Mouse (Mus musculus) heart, embryonic 12.5 days (tissue): ENCODE data around the gene Ddx27. TPM values are rescaled to one million over a fixed set of nuclear protein-coding genes. Genes with fewer than 3 reads are reported as not detected.

ENCODE experiments used
- ATAC-seq: fragments of 200-750 bp; cut with Nextera tagmentation; 2 replicates; pipeline ENCODE4 v1.8.0; 2017; ENCODE audit warnings: moderate TSS enrichment, moderate library complexity; ENCODE audit not compliant: insufficient number of reproducible peaks, low FRiP score
- H3K27ac ChIP-seq: fragments of 300-500 bp; sonication (generic); 2 replicates; pipeline ENCODE4 v1.5.1; 2016; ENCODE audit warnings: mild to moderate bottlenecking, moderate library complexity; ENCODE audit not compliant: poor library complexity, severe bottlenecking
- H3K27me3 ChIP-seq: fragments of 300-500 bp; sonication (generic); replicated peaks from 2 replicates; pipeline ENCODE4 v1.6.1; 2016; ENCODE audit warnings: mild to moderate bottlenecking, moderate library complexity
- H3K36me3 ChIP-seq: fragments of 300-500 bp; sonication (generic); 2 replicates; pipeline ENCODE4 v1.6.1; 2016; ENCODE audit warnings: mild to moderate bottlenecking, moderate library complexity
- H3K4me1 ChIP-seq: fragments of 300-500 bp; sonication (generic); replicated peaks from 2 replicates; pipeline ENCODE4 v1.6.1; 2016; ENCODE audit warnings: mild to moderate bottlenecking
- H3K4me2 ChIP-seq: fragments of 300-500 bp; sonication (generic); 2 replicates; pipeline ENCODE4 v1.6.1; 2016; ENCODE audit warnings: mild to moderate bottlenecking, moderate library complexity
- H3K4me3 ChIP-seq: fragments of 300-500 bp; sonication (generic); 2 replicates; pipeline ENCODE4 v1.5.1; 2016; ENCODE audit warnings: mild to moderate bottlenecking
- H3K9ac ChIP-seq: fragments of 300-500 bp; sonication (generic); 2 replicates; pipeline ENCODE4 v1.6.1; 2016; ENCODE audit warnings: mild to moderate bottlenecking, moderate library complexity
- H3K9me3 ChIP-seq: fragments of 300-500 bp; sonication (generic); replicated peaks from 2 replicates; pipeline ENCODE4 v1.6.1; 2016; ENCODE audit warnings: mild to moderate bottlenecking, moderate library complexity
- WGBS: fragments of 180-500 bp; shearing (Covaris S2); methylation state at CpG from one replicate; pipeline ENCODE4 v1.1.7; 2016; 5-methylcytosine and 5-hydroxymethylcytosine counted together
- polyA plus RNA-seq: library from polyadenylated mRNA; unstranded; fragments of >200 nt; fragmentation: Nextera tagmentation; extraction: Ambion mirVana; gene quantifications from 2 replicates; pipeline ENCODE4 v1.2.1, GENCODE M21; 2016

Ddx27 gene
- polyA plus RNA-seq, 1 experiment from 2014 or later = 33.7 TPM

DNA sequence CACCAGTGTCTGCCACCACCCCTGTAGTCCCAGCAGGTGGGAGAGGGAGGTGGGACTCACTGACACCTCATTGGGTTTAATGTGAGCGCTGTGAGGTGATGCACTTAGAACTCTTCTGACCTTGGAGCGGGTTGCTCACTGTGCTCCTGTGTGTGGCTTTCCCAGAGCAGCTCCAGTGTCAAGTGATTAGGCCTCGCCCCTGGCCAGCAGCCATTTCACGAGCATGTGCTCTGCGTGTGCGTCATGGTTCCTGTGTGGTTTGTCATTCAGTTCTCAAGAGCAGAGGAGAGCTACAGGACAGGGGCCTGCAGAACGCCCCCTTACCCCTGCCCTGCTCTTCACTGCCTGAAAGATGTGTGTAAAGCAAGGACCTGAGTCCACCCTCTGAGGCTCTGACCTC, 13.6 kb downstream of the Ddx27 start:
- ATAC-seq = no peak
- no peaks in the 10 kb centered on the region for H3K27me3 ChIP-seq
- 87% methylated on average over 7 of the region's 7 CpGs for WGBS

DNA sequence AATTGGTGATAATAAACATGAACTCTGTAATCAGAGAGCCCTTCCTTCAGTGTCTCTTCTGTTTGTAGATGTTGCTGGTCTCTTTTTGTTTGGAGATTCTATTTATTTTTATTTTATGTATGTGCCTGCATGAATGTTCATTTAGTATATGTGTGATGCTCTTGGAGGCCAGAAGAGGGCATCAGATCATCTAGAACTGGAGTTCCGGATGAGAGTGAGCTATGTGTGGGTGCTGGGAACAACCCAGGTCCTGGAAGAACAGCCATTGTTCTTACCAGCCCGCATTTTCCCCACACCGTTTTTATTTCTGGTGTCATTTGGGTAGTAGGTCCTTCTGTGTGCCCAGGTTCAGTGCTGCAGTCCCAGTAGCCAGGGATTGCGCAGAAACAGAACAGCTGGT, 15.5 kb downstream of the Ddx27 start:
- WGBS = 95% methylated on average over 4 of the region's 4 CpGs
- Histone ChIP-seq H3K4me3 (no peak overlapping the region), H3K4me2 (no peak overlapping the region), H3K4me1 (no peaks in the 10 kb centered on the region), H3K27me3 (no peaks in the 10 kb centered on the region), H3K27ac (no peak overlapping the region), H3K9ac (no peak overlapping the region), H3K36me3 (peaks cover 98% of the 10 kb centered on the region), H3K9me3 (no peaks in the 10 kb centered on the region)
- ATAC-seq = no peak

More for the DNA sequence above, 13.6 kb downstream of the Ddx27 start:
- Histone ChIP-seq H3K4me2 (no peak overlapping the region), H3K9me3 (no peaks in the 10 kb centered on the region), H3K4me3 (no peak overlapping the region), H3K9ac (no peak overlapping the region), H3K36me3 (peaks cover 95% of the 10 kb centered on the region), H3K4me1 (no peaks in the 10 kb centered on the region), H3K27ac (no peak overlapping the region)

DNA sequence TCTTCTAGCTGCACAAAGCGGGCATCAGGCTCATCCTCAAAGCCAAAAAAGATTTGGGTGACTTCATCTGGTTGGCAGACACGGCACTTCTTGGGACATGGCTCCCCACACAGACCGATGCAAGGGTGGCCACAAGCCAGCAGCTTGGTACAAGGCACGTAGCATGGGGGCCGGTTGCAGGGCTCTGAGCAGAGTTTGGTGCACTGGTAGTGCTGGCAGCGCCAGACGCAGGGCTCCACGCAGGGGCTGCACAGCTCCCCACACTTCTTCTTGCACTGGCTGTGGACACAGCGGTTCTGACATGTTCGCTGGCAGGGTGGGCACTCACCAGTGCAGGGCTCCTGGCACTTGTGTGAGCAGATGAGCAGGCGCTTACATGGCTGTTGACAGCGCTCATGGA, 22.7 kb downstream of the Ddx27 start:
- Histone ChIP-seq H3K4me3 (no peak overlapping the region), H3K36me3 (peaks cover 100% of the 10 kb centered on the region), H3K9me3 (no peaks in the 10 kb centered on the region), H3K27ac (no peak overlapping the region), H3K4me2 (no peak overlapping the region), H3K27me3 (no peaks in the 10 kb centered on the region), H3K4me1 (peaks cover 2% of the 10 kb centered on the region), H3K9ac (no peak overlapping the region)
- WGBS = 90% methylated on average over 12 of the region's 12 CpGs
- ATAC-seq = no peak

DNA sequence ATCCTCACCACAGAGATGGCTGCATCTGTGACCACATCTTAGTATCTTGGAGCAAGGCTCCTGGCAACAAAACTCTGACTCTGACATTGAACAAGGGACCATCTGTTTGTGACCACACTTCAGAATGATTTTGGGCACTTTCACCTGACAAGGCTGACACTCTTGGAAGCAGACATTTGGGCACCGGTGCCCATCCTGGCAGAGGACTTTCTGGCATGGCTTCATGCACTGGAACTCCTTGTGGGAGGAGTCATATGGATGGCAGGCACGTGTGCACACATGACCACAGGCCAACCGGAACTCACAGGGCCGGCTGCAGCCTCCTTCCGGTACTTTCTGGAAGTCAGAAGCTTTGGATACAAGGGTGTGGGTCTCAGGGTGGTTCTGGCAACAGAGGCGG, 23.3 kb downstream of the Ddx27 start:
- no peak overlapping the region for H3K4me2 ChIP-seq
- H3K9ac ChIP-seq = no peak overlapping the region
- H3K27ac ChIP-seq = no peak overlapping the region
- peaks cover 100% of the 10 kb centered on the region for H3K36me3 ChIP-seq
- no peak overlapping the region for H3K4me3 ChIP-seq
- H3K9me3 ChIP-seq = no peaks in the 10 kb centered on the region
- peaks cover 7% of the 10 kb centered on the region for H3K4me1 ChIP-seq
- no peak for ATAC-seq
- no peaks in the 10 kb centered on the region for H3K27me3 ChIP-seq
- 92% methylated on average over 6 of the region's 6 CpGs for WGBS

DNA sequence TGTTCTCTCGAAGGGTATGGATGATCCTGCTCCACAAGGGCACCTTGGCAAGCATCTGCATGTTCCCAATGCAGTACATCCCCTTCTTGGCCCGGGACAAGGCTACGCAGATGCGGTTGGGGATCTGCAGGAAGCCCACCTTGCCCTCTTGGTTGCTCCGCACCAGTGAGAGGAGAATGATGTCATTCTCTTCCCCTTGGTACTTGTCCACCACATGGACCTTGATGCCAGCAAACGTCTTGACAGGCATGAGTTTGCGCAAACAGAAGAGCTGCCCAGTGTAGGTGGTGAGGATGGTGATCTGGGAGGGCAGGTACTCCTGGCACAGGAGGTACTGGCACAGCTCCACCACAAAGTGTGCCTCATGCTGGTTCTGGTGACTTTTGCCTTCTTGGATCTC, 23.7 kb downstream of the Ddx27 start:
- H3K4me3 ChIP-seq = no peak overlapping the region
- 90% methylated on average over 7 of the region's 7 CpGs for WGBS
- H3K9ac ChIP-seq = no peak overlapping the region
- H3K27me3 ChIP-seq = no peaks in the 10 kb centered on the region
- ATAC-seq = no peak
- no peak overlapping the region for H3K4me2 ChIP-seq
- no peak overlapping the region for H3K27ac ChIP-seq
- H3K4me1 ChIP-seq = peaks cover 9% of the 10 kb centered on the region
- no peaks in the 10 kb centered on the region for H3K9me3 ChIP-seq
- H3K36me3 ChIP-seq = peaks cover 98% of the 10 kb centered on the region

DNA sequence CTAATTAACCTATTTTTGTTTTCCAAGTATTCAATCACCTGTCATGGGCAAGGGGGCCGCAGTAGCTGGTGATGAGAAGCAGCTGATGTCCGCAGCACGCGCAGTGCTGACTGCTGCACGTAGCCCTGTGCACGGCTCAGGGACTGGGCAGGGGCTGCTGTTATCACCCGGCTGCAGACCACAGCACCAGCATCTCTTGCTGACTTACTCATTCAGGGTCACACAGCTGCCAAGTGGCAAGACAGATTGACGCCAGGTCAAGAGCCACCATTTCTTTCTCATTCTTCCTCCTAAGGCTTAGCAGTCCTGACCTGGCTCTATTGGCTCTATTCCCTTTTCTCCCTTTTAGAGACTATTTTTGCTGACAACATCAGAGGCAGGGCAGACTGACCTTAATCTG, 24.4 kb downstream of the Ddx27 start:
- Histone ChIP-seq H3K9me3 (no peaks in the 10 kb centered on the region), H3K9ac (no peak overlapping the region), H3K27me3 (no peaks in the 10 kb centered on the region), H3K4me2 (no peak overlapping the region), H3K4me3 (no peak overlapping the region), H3K27ac (no peak overlapping the region), H3K4me1 (peaks cover 9% of the 10 kb centered on the region), H3K36me3 (peaks cover 98% of the 10 kb centered on the region)
- ATAC-seq = peak; percentile 71; the same call in 1 of the 2 replicates
- WGBS = 77% methylated on average over 8 of the region's 8 CpGs

DNA sequence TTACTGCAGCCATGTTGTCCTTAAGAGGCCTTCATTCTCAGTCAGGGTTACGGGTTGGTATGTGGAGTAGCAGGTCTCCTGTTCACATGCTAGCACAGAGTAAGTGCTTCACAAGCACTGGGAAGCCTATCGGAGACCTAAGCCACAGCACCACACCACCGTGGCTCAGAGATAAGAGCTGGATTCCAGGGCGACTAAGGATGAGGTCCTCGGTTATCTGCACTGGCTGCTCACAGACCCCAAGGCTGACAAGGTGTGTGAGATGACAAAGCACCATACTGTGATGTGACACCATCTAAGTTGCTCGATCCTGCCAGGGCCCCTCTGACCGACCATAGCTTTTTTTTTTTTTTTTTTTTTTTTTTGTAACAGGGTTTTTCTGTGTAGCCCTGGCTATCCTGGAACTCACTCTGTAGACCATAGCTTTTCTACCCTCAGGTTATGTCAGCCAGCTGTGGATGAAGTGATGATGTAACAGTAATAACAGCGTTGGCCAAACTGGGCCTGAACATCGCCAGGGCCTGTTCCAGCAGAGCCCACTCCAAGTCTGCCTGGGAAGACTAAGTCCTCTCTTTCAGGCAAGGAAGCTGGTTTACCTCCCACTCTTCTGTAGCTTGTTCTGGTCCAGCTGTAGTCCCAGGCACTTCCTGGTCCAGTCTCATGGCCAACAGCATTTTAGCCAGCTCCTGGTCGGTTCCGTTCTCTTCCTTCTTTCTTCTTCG, 28.6 kb downstream of the Ddx27 start:
- Histone ChIP-seq H3K27me3 (no peaks in the 10 kb centered on the region), H3K36me3 (peaks cover 93% of the 10 kb centered on the region), H3K4me3 (no peak overlapping the region), H3K4me1 (peaks cover 13% of the 10 kb centered on the region), H3K9me3 (no peaks in the 10 kb centered on the region), H3K27ac (peak overlapping the region; percentile 70), H3K9ac (no peak overlapping the region), H3K4me2 (peak overlapping the region; percentile 23; the same call in 1 of the 2 replicates)
- ATAC-seq = peak; percentile 92
- WGBS = 47% methylated on average over 12 of the region's 12 CpGs

DNA sequence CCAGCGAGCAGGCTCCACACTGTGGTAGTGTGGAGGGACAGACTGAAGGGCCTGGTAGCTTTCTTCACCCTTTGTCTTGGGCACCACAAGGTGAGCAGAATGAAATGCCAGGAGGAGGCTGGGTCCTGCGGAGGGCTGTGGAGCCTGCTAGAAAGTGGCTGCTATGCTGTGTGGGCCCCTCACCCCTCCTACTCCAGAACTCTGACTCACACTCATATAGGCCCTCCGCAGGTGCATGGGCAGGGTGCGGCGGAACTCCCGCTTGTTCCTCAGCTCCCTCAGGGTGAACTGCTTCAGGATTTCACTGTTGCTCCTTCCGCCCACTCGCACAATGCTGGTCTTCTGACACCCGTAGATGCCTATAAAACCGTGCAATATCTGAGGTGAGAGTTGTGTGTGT, 33.2 kb downstream of the Ddx27 start:
- Histone ChIP-seq H3K36me3 (peaks cover 82% of the 10 kb centered on the region), H3K4me3 (no peak overlapping the region), H3K9ac (no peak overlapping the region), H3K27ac (peak overlapping the region; percentile 89), H3K9me3 (no peaks in the 10 kb centered on the region), H3K4me1 (peaks cover 18% of the 10 kb centered on the region), H3K27me3 (no peaks in the 10 kb centered on the region), H3K4me2 (no peak overlapping the region)
- ATAC-seq = no peak
- WGBS = 86% methylated on average over 10 of the region's 10 CpGs

DNA sequence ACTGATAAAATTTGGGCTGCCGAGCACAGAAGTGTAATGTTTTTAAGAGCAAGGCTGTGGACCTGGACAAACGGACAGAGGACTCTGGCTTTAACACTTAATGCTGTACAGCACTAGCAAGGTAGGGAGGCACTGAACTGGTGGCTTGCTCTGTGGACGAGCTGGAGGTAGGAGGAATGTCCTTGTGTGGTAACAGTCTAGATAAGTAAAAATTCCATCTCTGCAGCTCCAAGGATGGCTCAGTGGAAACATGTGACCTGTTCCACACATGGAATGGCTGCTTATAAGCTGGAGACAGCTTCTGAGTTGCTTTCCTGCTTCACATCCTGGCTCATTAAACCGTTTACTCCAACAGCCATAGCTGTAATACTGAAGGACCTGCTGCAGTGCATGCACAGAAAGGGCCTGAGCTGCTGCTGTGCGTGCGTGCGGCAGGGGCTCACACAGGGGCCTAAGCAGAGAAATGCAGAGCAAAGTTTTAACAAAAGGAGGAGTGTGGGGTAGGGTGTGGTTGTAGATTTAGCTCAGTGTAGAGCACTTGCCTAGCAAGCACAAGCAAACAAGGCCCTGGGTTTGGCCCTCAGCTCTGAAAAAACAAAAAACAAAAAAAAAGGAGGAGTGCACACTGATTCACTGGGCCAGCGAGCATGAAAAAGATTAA, 33.8 kb downstream of the Ddx27 start:
- 0 out of 2 replicates have a peak overlapping the region, but pooled peaks have one; percentile 2 for H3K4me2 ChIP-seq
- no peaks in the 10 kb centered on the region for H3K27me3 ChIP-seq
- peaks cover 22% of the 10 kb centered on the region for H3K4me1 ChIP-seq
- H3K36me3 ChIP-seq = peaks cover 81% of the 10 kb centered on the region
- H3K9me3 ChIP-seq = no peaks in the 10 kb centered on the region
- no peak overlapping the region for H3K4me3 ChIP-seq
- 62% methylated on average over 8 of the region's 8 CpGs for WGBS
- peak; percentile 37; the same call in 1 of the 2 replicates for ATAC-seq
- peak overlapping the region; percentile 89 for H3K27ac ChIP-seq
- peak overlapping the region; percentile 53 for H3K9ac ChIP-seq

DNA sequence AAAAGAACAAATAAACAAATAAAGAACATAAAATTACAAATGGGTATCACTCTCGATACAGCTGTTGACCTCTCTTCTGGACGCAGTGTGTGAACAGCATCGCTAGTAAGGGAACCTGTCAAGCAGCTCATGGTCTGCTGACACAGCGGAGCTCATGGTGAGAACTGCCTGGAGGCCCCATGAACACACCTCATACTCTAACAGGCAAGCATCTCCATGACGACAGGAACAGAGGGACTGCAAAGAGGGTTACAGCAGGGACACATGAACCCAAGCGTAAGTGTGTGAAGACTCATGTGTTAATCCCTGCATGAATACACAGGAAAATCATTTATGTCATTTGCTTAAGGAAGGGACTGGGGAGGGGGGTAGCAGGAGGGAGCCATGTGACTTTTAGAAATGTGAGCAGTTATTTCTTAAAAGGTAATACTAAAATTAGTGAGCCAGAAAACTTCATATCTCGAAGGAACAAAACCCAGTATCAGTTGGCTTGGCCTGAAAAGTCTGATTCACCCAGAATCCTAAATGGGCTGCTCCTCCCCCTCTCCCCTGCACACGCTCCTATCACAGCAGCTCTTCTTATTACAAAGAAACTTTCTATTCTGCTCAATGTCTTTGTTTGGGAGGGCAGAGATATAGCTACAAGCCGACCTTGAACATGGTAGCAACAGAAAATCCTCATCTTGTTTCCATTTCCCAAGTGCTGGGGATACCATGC, 38.3 kb downstream of the Ddx27 start:
- H3K9me3 ChIP-seq = no peaks in the 10 kb centered on the region
- H3K36me3 ChIP-seq = peaks cover 79% of the 10 kb centered on the region
- 70% methylated on average over 9 of the region's 9 CpGs for WGBS
- H3K27me3 ChIP-seq = no peaks in the 10 kb centered on the region
- H3K4me2 ChIP-seq = no peak overlapping the region
- ATAC-seq = no peak
- no peak overlapping the region for H3K9ac ChIP-seq
- 0 out of 2 replicates have a peak overlapping the region, but pooled peaks have one; percentile 25 for H3K27ac ChIP-seq
- H3K4me1 ChIP-seq = peaks cover 21% of the 10 kb centered on the region
- H3K4me3 ChIP-seq = no peak overlapping the region

DNA sequence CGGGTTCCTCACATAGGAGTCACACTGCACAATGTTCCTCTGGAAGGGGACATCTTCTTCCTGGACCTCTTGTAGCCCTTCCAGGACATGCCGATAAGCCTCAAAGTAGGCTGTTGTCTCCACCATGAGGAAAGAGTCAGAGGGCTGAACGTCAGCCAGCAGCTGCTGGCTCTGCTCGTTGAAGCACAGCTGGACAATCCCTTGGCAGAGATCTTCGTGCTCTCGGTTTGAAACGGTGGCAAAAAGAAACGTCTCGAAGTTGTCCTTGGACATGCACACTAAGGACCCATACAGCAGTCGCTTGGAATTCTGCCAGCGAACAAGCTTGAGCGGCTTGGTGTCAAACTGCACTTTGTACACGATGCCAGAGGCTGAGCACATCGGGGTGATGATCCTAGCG, 40.4 kb downstream of the Ddx27 start:
- ATAC-seq = no peak

More for the DNA sequence above, 40.4 kb downstream of the Ddx27 start:
- H3K27ac ChIP-seq = no peak overlapping the region
- peaks cover 15% of the 10 kb centered on the region for H3K4me1 ChIP-seq
- no peaks in the 10 kb centered on the region for H3K27me3 ChIP-seq
- no peak overlapping the region for H3K9ac ChIP-seq
- H3K36me3 ChIP-seq = peaks cover 71% of the 10 kb centered on the region
- no peak overlapping the region for H3K4me2 ChIP-seq
- H3K9me3 ChIP-seq = no peaks in the 10 kb centered on the region
- no peak overlapping the region for H3K4me3 ChIP-seq
- 90% methylated on average over 15 of the region's 15 CpGs for WGBS
